Mouse (Mus musculus) stomach, embryonic 16.5 days (tissue): ENCODE measurements around the gene Fsd1l. TPM values are rescaled to one million over a fixed set of nuclear protein-coding genes. Genes with fewer than 3 reads are reported as not detected.
"Not testable (repeated sequence)": the region's sequence is repeated elsewhere in the genome, so short reads cannot be mapped to it uniquely, and the experiment has no call there.

Source experiments
- ATAC-seq: fragments of 200-750 bp; cut with Nextera tagmentation; 2 replicates; pipeline ENCODE4 v1.8.0; 2017; ENCODE audit warnings: moderate number of reproducible peaks, moderate TSS enrichment; ENCODE audit not compliant: insufficient read depth, low FRiP score
- H3K27ac ChIP-seq: fragments of 300-500 bp; sonication (generic); 2 replicates; pipeline ENCODE4 v1.5.1; 2014; ENCODE audit warnings: low read length
- H3K27me3 ChIP-seq: fragments of 300-500 bp; sonication (generic); 2 replicates; pipeline ENCODE4 v1.6.1; 2014; ENCODE audit warnings: low read length, control low read depth, mixed read lengths; ENCODE audit not compliant: control insufficient read depth, insufficient read depth
- H3K36me3 ChIP-seq: fragments of 300-500 bp; sonication (generic); 2 replicates; pipeline ENCODE4 v1.6.1; 2014; ENCODE audit warnings: low read length; ENCODE audit not compliant: control insufficient read depth, insufficient read depth
- H3K4me1 ChIP-seq: fragments of 300-500 bp; sonication (generic); 2 replicates; pipeline ENCODE4 v1.6.1; 2014; ENCODE audit warnings: low read length, control low read depth, mixed read lengths; ENCODE audit not compliant: control insufficient read depth, insufficient read depth
- H3K4me2 ChIP-seq: fragments of 300-500 bp; sonication (generic); 2 replicates; pipeline ENCODE4 v1.6.1; 2014; ENCODE audit warnings: low read depth, low read length, mixed read lengths
- H3K4me3 ChIP-seq: fragments of 300-500 bp; sonication (generic); replicated peaks from 2 replicates; pipeline ENCODE4 v1.5.1; 2014; ENCODE audit warnings: mild to moderate bottlenecking, low read length
- H3K9ac ChIP-seq: fragments of 300-500 bp; sonication (generic); 2 replicates; pipeline ENCODE4 v1.6.1; 2014; ENCODE audit warnings: low read length
- H3K9me3 ChIP-seq: fragments of 300-500 bp; sonication (generic); replicated peaks from 2 replicates; pipeline ENCODE4 v1.6.1; 2016; ENCODE audit warnings: low read length, control low read depth; ENCODE audit not compliant: control insufficient read depth
- WGBS: fragments of 180-500 bp; shearing (Covaris S2); extraction: QIAGEN DNeasy Blood & Tissue Kit; methylation state at CpG from one replicate; pipeline ENCODE4 v1.1.7; 2014; 5-methylcytosine and 5-hydroxymethylcytosine counted together
- polyA plus RNA-seq: library from polyadenylated mRNA; unstranded; fragments of >200 nt; fragmentation: Nextera tagmentation; extraction: Ambion mirVana; gene quantifications from 2 replicates; pipeline ENCODE4 v1.2.1, GENCODE M21; 2015

The Fsd1l gene
- polyA plus RNA-seq, 1 experiment from 2014 or later, result 9.8 TPM

DNA sequence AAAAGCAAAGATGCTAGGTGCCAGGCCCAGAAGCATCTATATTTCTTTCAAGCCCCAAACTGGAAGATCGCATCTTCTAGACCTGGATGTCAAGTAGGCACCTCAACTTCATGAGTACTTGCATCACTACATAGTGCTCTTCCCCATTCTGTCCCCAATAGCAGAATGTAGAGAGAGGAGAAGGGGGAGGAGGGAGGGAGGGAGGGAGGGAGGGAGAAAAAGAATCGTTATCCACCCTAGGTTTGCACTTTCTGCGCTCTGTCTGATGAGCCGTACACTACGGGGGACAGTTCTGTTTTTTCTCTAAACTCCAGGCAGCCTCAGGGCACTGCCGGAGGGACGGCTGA is 82.4 kb downstream of the Fsd1l start, which contains the start of gene Fktn:
Fktn (plus strand) TSS at position 295 of the 347 bp plus-strand sequence.
- H3K4me2 ChIP-seq, result peak within 1 kb of the TSS; percentile 95
- no peaks in the 10 kb centered on the region for H3K9me3 ChIP-seq
- H3K27ac ChIP-seq, result peak within 1 kb of the TSS; percentile 71
- H3K4me3 ChIP-seq, result peak within 1 kb of the TSS; percentile 92
- H3K4me1 ChIP-seq, result peaks cover 11% of the 10 kb centered on the region; the same call in 1 of the 2 replicates
- H3K9ac ChIP-seq, result peak within 1 kb of the TSS; percentile 90
- no peaks in the 10 kb centered on the region for H3K27me3 ChIP-seq
- WGBS, result 3% methylated on average over 7 of the region's 7 CpGs
- H3K36me3 ChIP-seq, result no peaks in the 10 kb centered on the region
- ATAC-seq, result peak; percentile 72

DNA sequence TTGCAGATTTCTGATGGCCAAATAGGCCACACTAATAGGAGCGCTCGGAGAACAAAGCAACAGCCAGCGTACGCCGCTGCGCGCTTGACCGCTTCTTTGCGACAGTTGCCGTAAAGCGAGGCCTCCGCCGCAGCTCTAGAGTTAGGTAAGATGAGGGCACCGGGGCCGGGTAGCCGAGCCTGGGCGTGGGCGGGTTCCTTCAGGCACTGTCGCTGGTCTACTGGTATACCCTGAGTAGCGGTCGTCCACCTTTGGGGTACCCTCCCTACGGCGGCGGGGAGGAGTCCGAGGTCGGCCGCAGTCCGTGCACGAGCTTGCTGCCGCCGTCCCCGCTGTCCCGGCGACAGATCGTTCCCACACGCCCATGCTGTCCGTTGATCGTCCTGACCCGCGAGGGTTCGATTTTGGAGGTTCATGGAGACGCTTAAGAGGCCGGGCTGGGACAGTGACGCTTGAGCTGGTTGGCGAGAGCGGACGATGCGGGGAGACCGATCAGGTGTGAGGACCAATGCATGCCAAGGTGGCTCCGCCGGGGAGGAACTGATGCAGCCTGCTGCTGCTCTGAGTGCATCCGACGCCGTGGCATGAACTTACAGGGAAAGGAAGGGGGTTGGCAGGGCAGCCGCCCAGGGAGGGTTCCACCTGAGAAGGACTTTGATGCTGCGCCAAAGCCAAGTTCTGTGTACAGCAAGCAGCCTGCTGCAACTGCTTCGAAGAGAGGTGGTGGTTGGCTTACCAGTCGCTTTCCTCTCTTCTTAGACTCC is 83.0 kb downstream of the Fsd1l start:
- Histone ChIP-seq H3K4me1 (peaks cover 11% of the 10 kb centered on the region; the same call in 1 of the 2 replicates), H3K27me3 (no peaks in the 10 kb centered on the region), H3K4me2 (peak overlapping the region; percentile 95), H3K4me3 (peak overlapping the region; percentile 92), H3K27ac (peak overlapping the region; percentile 71), H3K9me3 (no peaks in the 10 kb centered on the region), H3K36me3 (no peaks in the 10 kb centered on the region), H3K9ac (peak overlapping the region; percentile 90)
- ATAC-seq, result peak; percentile 90
- WGBS, result 5% methylated on average over 58 of the region's 58 CpGs

DNA sequence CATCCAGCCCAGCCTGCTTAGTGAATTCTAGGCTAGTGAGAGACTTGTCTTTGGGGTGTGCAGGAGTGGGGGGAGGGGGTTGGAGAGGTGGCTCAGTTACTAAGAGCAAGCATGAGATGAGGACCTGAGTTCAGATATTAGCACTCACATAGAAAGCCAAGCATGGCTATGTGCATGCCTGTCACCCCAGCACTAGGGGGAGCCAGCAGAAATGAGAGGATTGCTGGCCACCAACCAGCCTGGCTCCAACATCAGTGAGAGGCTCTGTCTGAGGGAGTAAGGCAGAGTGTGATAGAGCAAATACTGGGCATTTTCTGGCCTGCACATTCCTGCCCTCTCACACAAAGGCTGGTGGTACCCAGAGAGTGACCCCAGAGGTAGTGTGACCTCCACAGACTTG is 84.7 kb downstream of the Fsd1l start:
- H3K27me3 ChIP-seq, result no peaks in the 10 kb centered on the region
- H3K4me3 ChIP-seq, result no peak overlapping the region
- no peak for ATAC-seq
- no peaks in the 10 kb centered on the region for H3K36me3 ChIP-seq
- H3K27ac ChIP-seq, result no peak overlapping the region
- no peak overlapping the region for H3K4me2 ChIP-seq
- H3K4me1 ChIP-seq, result peaks cover 11% of the 10 kb centered on the region; the same call in 1 of the 2 replicates
- no peak overlapping the region for H3K9ac ChIP-seq
- H3K9me3 ChIP-seq, result no peaks in the 10 kb centered on the region

DNA sequence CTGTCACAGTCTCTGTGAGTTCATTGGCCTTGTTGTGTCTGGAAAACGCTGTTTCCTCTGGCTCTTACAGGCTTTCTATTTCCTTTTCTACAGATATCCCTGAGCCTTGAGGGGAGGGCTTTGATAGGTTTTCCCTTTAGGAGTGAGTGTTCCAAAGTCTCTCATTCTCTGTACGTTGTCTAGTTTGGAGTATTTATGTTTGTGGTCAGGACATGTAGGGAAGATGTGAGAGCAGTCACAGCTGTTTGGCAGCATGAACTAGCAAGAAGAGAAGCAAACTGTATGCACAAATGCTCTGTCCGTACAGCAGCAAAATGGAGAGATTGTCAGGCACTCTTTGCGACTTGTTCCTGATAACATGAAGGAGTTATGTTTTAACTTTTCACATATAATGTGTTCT is 86.3 kb downstream of the Fsd1l start:
- Histone ChIP-seq H3K4me1 (peaks cover 11% of the 10 kb centered on the region; the same call in 1 of the 2 replicates), H3K9ac (no peak overlapping the region), H3K4me3 (no peak overlapping the region), H3K4me2 (no peak overlapping the region), H3K27me3 (no peaks in the 10 kb centered on the region), H3K36me3 (no peaks in the 10 kb centered on the region), H3K9me3 (no peaks in the 10 kb centered on the region), H3K27ac (no peak overlapping the region)
- 39% methylated on average over 4 of the region's 4 CpGs for WGBS
- no peak for ATAC-seq

DNA sequence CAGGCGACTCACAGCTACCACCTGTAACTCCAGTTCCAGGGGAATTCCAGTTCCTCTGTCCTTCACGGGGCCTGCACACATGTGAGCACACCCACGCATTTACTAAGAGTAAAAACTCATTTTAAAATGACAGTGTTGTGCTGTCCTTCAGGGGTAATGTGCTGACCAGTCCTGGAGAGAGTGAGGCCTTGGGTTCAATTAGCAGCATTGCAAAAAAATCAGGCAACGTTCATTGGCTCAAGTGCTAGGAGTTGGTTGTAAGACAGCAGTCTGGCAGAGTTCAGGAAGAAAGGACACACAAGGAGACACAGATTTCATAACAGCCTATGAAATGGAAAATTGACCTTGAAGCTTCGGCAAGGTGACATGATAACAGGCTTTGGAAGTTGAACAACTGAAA is 87.0 kb downstream of the Fsd1l start:
- H3K9me3 ChIP-seq, result no peaks in the 10 kb centered on the region
- ATAC-seq, result no peak
- WGBS, result 69% methylated on average over 5 of the region's 5 CpGs
- H3K9ac ChIP-seq, result no peak overlapping the region
- no peak overlapping the region for H3K27ac ChIP-seq
- H3K4me1 ChIP-seq, result peaks cover 11% of the 10 kb centered on the region; the same call in 1 of the 2 replicates
- H3K36me3 ChIP-seq, result no peaks in the 10 kb centered on the region
- H3K4me2 ChIP-seq, result no peak overlapping the region
- no peak overlapping the region for H3K4me3 ChIP-seq
- no peaks in the 10 kb centered on the region for H3K27me3 ChIP-seq

DNA sequence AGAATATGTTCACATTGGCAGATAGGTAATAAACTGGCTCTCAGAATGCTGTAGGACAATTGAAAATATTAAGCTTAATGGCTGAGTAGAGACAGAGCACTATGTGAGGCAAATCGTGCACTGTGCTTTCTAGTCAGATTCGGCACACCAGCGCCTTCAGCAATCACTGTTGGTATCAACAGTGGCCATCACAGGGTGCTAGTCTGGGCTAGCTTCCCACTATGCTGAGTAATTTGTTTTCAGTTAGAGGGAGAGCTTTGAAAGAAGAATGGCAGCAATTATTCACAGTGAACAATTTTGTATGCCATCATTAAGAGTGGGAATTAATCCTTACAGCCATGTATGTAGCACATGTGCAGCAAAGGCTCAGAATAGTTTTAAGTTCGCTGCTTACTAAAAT is 91.2 kb downstream of the Fsd1l start:
- Histone ChIP-seq H3K4me3 (no peak overlapping the region), H3K36me3 (no peaks in the 10 kb centered on the region), H3K27me3 (no peaks in the 10 kb centered on the region), H3K4me2 (no peak overlapping the region), H3K9ac (no peak overlapping the region), H3K4me1 (0 out of 2 replicates have a peak, but pooled peaks cover under 1% of the 10 kb centered on the region), H3K9me3 (no peaks in the 10 kb centered on the region), H3K27ac (no peak overlapping the region)
- ATAC-seq, result no peak
- WGBS, result 90% methylated on average over 4 of the region's 4 CpGs

DNA sequence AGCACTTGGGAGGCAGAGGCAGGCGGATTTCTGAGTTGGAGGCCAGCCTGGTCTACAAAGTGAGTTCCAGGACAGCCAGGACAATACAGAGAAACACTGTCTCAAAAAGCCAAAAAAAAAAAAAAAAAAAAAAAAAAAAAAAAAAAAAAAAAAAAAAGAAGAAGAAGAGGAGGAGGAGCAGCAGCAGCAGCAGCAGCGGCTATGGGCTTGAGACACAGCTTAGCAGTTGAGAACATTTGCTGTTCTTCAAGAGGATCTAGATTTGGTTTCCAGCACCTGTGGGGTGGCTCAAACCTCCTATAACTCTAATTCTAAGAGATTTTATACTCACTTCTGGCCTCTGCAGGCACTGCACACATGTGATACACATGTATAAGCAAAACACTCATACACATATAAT is 94.8 kb downstream of the Fsd1l start:
- not testable (repeated sequence) for H3K9ac ChIP-seq, H3K4me1 ChIP-seq, H3K4me2 ChIP-seq, H3K9me3 ChIP-seq, H3K36me3 ChIP-seq, H3K27ac ChIP-seq, ATAC-seq, H3K4me3 ChIP-seq, H3K27me3 ChIP-seq
- 89% methylated on average over 2 of the region's 2 CpGs for WGBS

DNA sequence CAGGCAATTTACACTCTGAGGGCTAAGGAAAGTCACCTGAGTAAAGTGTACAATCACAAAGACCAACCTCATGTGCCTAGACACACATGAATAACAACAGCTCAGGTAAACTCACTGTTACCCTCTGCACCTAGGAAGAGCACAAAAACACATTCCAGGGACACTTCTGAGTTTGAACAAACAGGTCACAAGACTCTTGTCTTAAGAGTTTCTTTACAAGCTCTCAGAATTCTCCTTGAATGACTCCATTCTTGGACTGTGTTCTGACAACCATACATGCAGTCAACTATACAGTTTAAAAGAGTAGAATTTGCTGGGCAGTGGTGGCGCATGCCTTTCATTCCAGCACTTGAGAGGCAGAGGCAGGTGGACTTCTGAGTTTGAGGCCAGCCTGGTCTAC is 96.8 kb downstream of the Fsd1l start:
- WGBS, result 94% methylated on average over 1 of the region's 1 CpGs
- H3K27ac ChIP-seq, result no peak overlapping the region
- no peak overlapping the region for H3K9ac ChIP-seq
- H3K4me2 ChIP-seq, result no peak overlapping the region
- no peak overlapping the region for H3K4me3 ChIP-seq
- no peak for ATAC-seq
- no peaks in the 10 kb centered on the region for H3K4me1 ChIP-seq
- H3K36me3 ChIP-seq, result no peaks in the 10 kb centered on the region; the same call in 1 of the 2 replicates
- H3K9me3 ChIP-seq, result no peaks in the 10 kb centered on the region
- H3K27me3 ChIP-seq, result no peaks in the 10 kb centered on the region

DNA sequence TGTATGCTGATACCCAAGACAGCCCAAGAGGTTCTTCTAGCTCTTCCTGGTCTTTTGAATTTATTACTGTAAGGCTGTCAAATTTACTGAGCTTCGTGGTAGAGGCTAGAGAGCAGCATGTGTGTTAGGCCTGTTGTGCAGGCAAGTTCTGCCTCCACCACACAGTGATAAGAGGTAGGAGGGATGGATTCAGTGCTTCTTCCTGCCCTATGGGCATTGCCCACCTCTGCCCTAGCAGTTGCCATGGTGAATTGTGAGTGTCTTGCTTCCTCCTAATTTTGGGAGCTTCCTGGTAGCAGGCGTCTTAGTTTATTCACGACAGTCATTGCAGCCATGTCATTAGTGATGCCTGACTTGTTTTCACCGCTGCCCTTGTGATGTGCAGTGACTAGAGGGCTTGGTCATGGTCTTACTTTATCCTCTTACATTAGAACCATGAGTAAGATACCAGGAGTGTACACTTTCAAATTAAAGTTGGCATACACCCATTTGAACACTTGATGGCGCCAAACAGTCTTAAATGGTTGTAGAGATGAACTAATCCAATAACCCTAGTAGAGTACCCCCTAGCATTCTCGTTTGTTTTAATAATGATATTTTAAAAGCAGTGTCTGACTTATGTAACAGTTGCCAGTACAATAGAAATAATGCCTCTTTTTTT is 107.8 kb downstream of the Fsd1l start:
- H3K27me3 ChIP-seq, result no peaks in the 10 kb centered on the region
- H3K4me2 ChIP-seq, result no peak overlapping the region
- no peaks in the 10 kb centered on the region for H3K9me3 ChIP-seq
- ATAC-seq, result no peak; the same call in 1 of the 2 replicates
- H3K27ac ChIP-seq, result no peak overlapping the region
- WGBS, result 40% methylated on average over 6 of the region's 6 CpGs
- H3K36me3 ChIP-seq, result no peaks in the 10 kb centered on the region; the same call in 1 of the 2 replicates
- H3K4me3 ChIP-seq, result no peak overlapping the region
- no peak overlapping the region for H3K9ac ChIP-seq
- no peaks in the 10 kb centered on the region for H3K4me1 ChIP-seq
